Mouse (Mus musculus): Measurements from ENCODE around the gene Rslcan18.

- no peak for TF ChIP-seq CHD2 (IDR thresholded peaks at IDR 0.05; ENCODE audit: low read depth, low read length)
- TF ChIP-seq ZNF384 (IDR thresholded peaks at IDR 0.05; ENCODE audit: low read depth, low read length), result no peak
- TF ChIP-seq MAFK (IDR thresholded peaks at IDR 0.05; ENCODE audit: insufficient read depth, low read depth, low read length), result 0 out of 2 replicates have a peak, but pooled peaks have one; percentile 39
- no peak for TF ChIP-seq ZC3H11A (IDR thresholded peaks at IDR 0.05; ENCODE audit: borderline replicate concordance, low read depth, low read length)
These were observed 34.8 kb downstream of the Rslcan18 start for GRCm38 (mm10) chr13:67081142-67081713.

Measured in ES-E14 (cell line).